11 mouse cellular contexts compared by ENCODE assay signal in the genomic region with DNA sequence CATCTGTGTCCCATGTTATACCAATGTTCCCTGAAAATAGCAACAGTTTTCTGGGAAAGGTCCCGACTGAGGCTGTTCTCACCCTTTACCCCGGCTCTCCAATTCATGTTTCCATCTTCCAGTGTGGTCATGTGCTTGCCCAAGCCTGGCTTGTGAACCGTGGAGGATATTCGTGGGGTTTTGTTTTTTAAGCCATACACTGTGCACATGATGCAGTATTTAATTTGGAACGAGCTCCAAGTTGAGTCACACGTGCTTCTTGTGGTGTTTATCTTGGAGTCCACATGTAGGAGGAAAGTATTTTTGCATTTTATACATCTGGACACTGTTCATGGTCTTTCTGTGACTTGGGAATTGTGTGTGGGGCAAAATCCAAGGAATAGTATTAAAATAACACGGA. TPM values are rescaled to one million over a fixed set of nuclear protein-coding genes. Genes with fewer than 3 reads are reported as not detected.
DNase-seq lines count a peak whose midpoint lies in the region; ATAC-seq and TF ChIP-seq lines count a peak whose summit lies in the region.
"Had no signal": no experiment of that assay in that cellular context is flagged by ENCODE, and none has a peak within 500 bp of the region (broad histone marks: within the 10 kb centered on the region; RNA-seq: fewer than 3 reads in every experiment).

No protein-coding gene starts in this region.

- no peak for DNase-seq in limb, embryonic 10.5 days (ENCODE audit: low spot score)
- DNase-seq in fibroblast of lung, adult 2 months (ENCODE audit: low read depth) = peak; percentile 95
- DNase-seq in kidney, postnatal 0 days (ENCODE audit: low spot score) = peak; percentile 81
- DNase-seq in urinary bladder, adult 18-20 months (ENCODE audit: low spot score in 2 of 2) = no peak
- no peak for DNase-seq in cerebellum, adult 9-11 months
- DNase-seq in left cerebral cortex, adult 11 months (ENCODE audit: low spot score) = no peak

- peaks cover 31% of the 10 kb centered on the region; the same call in 1 of the 2 replicates for H3K4me1 ChIP-seq in limb, embryonic 13.5 days
- peaks cover 12% of the 10 kb centered on the region for H3K4me1 ChIP-seq in limb, embryonic 10.5 days
- peaks cover 9% of the 10 kb centered on the region for H3K4me1 ChIP-seq in kidney, postnatal 0 days (replicated peaks; ENCODE audit: insufficient read depth, low read length)

- no peak for TF ChIP-seq CTCF in kidney, postnatal 0 days (IDR thresholded peaks at IDR 0.05; ENCODE audit: low read depth)

- TF ChIP-seq POLR2A in myocyte (IDR thresholded peaks at IDR 0.05; ENCODE audit: insufficient read length, low read depth) = no peak

- no peaks in the 10 kb centered on the region for H3K36me3 ChIP-seq in limb, embryonic 13.5 days
- no peaks in the 10 kb centered on the region for H3K36me3 ChIP-seq in limb, embryonic 10.5 days
- no peaks in the 10 kb centered on the region for H3K36me3 ChIP-seq in kidney, postnatal 0 days (ENCODE audit: insufficient read depth, low read length)
- no peaks in the 10 kb centered on the region for H3K36me3 ChIP-seq in myocyte (ENCODE audit: control insufficient read depth, insufficient read depth)
- H3K36me3 ChIP-seq: forebrain, embryonic 12.5 days; neural tube, embryonic 13.5 days had no signal

- peak; percentile 83 for ATAC-seq in limb, embryonic 13.5 days (ENCODE audit: low FRiP score, low read depth)
- ATAC-seq in kidney, postnatal 0 days (replicated peaks; ENCODE audit: low FRiP score, low read depth) = peak; percentile 67; the same call in 1 of the 2 replicates
- ATAC-seq: activated CD4-positive, CD25-positive, alpha-beta regulatory T cell, adult 4 months had no signal

- H3K9ac ChIP-seq in limb, embryonic 13.5 days = no peak overlapping the region
- no peak overlapping the region for H3K9ac ChIP-seq in kidney, postnatal 0 days (ENCODE audit: low read depth, low read length)
- H3K9ac ChIP-seq: forebrain, embryonic 12.5 days; neural tube, embryonic 13.5 days had no signal

- no peak overlapping the region for H3K4me2 ChIP-seq in limb, embryonic 13.5 days (replicated peaks)
- H3K4me2 ChIP-seq in kidney, postnatal 0 days (ENCODE audit: low read length) = no peak overlapping the region
- H3K4me2 ChIP-seq in myocyte (ENCODE audit: low read depth) = peak overlapping the region; percentile 27
- H3K4me2 ChIP-seq: forebrain, embryonic 12.5 days; neural tube, embryonic 13.5 days had no signal

- no peak overlapping the region for H3K4me3 ChIP-seq in limb, embryonic 13.5 days
- H3K4me3 ChIP-seq in limb, embryonic 10.5 days = no peak overlapping the region
- H3K4me3 ChIP-seq in kidney, postnatal 0 days (replicated peaks; ENCODE audit: low read depth, low read length) = no peak overlapping the region
- H3K4me3 ChIP-seq in myocyte = no peak overlapping the region
- H3K4me3 ChIP-seq: forebrain, embryonic 12.5 days; neural tube, embryonic 13.5 days had no signal

- peak overlapping the region; percentile 55; the same call in 1 of the 2 replicates for H3K27ac ChIP-seq in limb, embryonic 13.5 days
- H3K27ac ChIP-seq in limb, embryonic 10.5 days = no peak overlapping the region
- H3K27ac ChIP-seq in kidney, postnatal 0 days = peak overlapping the region; percentile 66
- H3K27ac ChIP-seq: forebrain, embryonic 12.5 days; neural tube, embryonic 13.5 days had no signal

- H3ac ChIP-seq in myocyte (ENCODE audit: control insufficient read depth, insufficient read length) = no peak overlapping the region

- H3K9me3 ChIP-seq in limb, embryonic 13.5 days = no peaks in the 10 kb centered on the region
- H3K9me3 ChIP-seq in limb, embryonic 10.5 days (replicated peaks) = no peaks in the 10 kb centered on the region
- no peaks in the 10 kb centered on the region for H3K9me3 ChIP-seq in kidney, postnatal 0 days (replicated peaks; ENCODE audit: low read length)
- H3K9me3 ChIP-seq: forebrain, embryonic 12.5 days; neural tube, embryonic 13.5 days had no signal

- H3K27me3 ChIP-seq in limb, embryonic 13.5 days = no peaks in the 10 kb centered on the region
- H3K27me3 ChIP-seq in limb, embryonic 10.5 days (ENCODE audit: low read depth, poor library complexity, severe bottlenecking) = no peaks in the 10 kb centered on the region
- H3K27me3 ChIP-seq in kidney, postnatal 0 days (ENCODE audit: insufficient read depth, low read length) = no peaks in the 10 kb centered on the region
- H3K27me3 ChIP-seq in myocyte (ENCODE audit: control insufficient read depth, insufficient read depth, insufficient read length) = no peaks in the 10 kb centered on the region
- H3K27me3 ChIP-seq: forebrain, embryonic 12.5 days; neural tube, embryonic 13.5 days had no signal

- 54% methylated on average over 7 of the region's 7 CpGs for WGBS in limb, embryonic 13.5 days
- 90% methylated on average over 7 of the region's 7 CpGs for WGBS in limb, embryonic 10.5 days
- WGBS in kidney, postnatal 0 days = 26% methylated on average over 7 of the region's 7 CpGs

- H3K79me2 ChIP-seq in myocyte (ENCODE audit: control insufficient read depth, insufficient read depth) = no peaks in the 10 kb centered on the region

TF ChIP-seq in myocyte, 11 proteins besides CTCF, POLR2A, EP300 and RAD21:
- TF ChIP-seq USF1 (IDR thresholded peaks at IDR 0.05; ENCODE audit: low read depth) (peak; percentile 65), MAX (IDR thresholded peaks at IDR 0.05; ENCODE audit: low read depth) (no peak)

RNA-seq across cellular contexts. Expression of gene Rad51b, which starts 57.5 kb away (rescaled TPM):
- 6.3 and 7.6 TPM in 2 replicates for polyA plus RNA-seq in limb, embryonic 13.5 days (2015; fragmentation: Nextera tagmentation; extraction: Ambion mirVana)
- polyA plus RNA-seq in limb, embryonic 10.5 days (2016; fragmentation: Nextera tagmentation; extraction: Ambion mirVana) = 6.0 and 7.4 TPM in 2 replicates
- 3.9 TPM in 2 replicates for polyA plus RNA-seq in kidney, postnatal 0 days (2015; fragmentation: Nextera tagmentation; extraction: Ambion mirVana)
- polyA plus RNA-seq in myocyte (2012; fragmentation: generic; extraction: Trizol) = 1.8 TPM

RNA-seq across cellular contexts. Expression of gene Zfyve26, which starts 58.5 kb away (rescaled TPM):
- polyA plus RNA-seq in limb, embryonic 13.5 days (2015; fragmentation: Nextera tagmentation; extraction: Ambion mirVana) = 12.8 and 14.2 TPM in 2 replicates
- 14.5 and 18.2 TPM in 2 replicates for polyA plus RNA-seq in limb, embryonic 10.5 days (2016; fragmentation: Nextera tagmentation; extraction: Ambion mirVana)
- 7.6 and 8.9 TPM in 2 replicates for polyA plus RNA-seq in kidney, postnatal 0 days (2015; fragmentation: Nextera tagmentation; extraction: Ambion mirVana)
- polyA plus RNA-seq in myocyte (2012; fragmentation: generic; extraction: Trizol) = 9.9 TPM

Comparison
In these comparisons a context has a peak if more than half of its experiments do, and no peak if none do; other contexts are left out.
1. DNase-seq: peak in fibroblast of lung, adult 2 months (single experiment) and kidney, postnatal 0 days (single experiment); none in limb, embryonic 10.5 days (single experiment), urinary bladder, adult 18-20 months (0 of 2), cerebellum, adult 9-11 months (single experiment) and left cerebral cortex, adult 11 months (single experiment).